Mouse (Mus musculus): ENCODE data around the gene E130114P18Rik. TPM values are rescaled to one million over a fixed set of nuclear protein-coding genes. Genes with fewer than 3 reads are reported as not detected.

The E130114P18Rik gene
- polyA plus RNA-seq (2015; fragmentation: Nextera tagmentation; extraction: Ambion mirVana), result 34.2 and 37.0 TPM in 2 replicates

- Histone ChIP-seq H3K4me3 (peak within 1 kb of the TSS; percentile 89), H3K4me2 (peak within 1 kb of the TSS; percentile 88), H3K27ac (peak within 1 kb of the TSS; percentile 94), H3K9me3 (no peaks in the 10 kb centered on the region), H3K27me3 (peaks cover 31% of the 10 kb centered on the region), H3K9ac (peak within 1 kb of the TSS; percentile 90), H3K4me1 (replicated peaks) (peaks cover 33% of the 10 kb centered on the region), H3K36me3 (no peaks in the 10 kb centered on the region)
- 1% methylated on average over 35 of the region's 37 CpGs for WGBS
- peak; percentile 84 for ATAC-seq (ENCODE audit: low FRiP score)
Observed at GRCm38 (mm10) chr4:97777706-97778176, at the start of gene E130114P18Rik. Gene E130114P18Rik (minus strand): TSS chr4:97778078.

GRCm38 (mm10) chr4:97827115-97827514 is 49.2 kb upstream of the E130114P18Rik start:
- H3K4me1 ChIP-seq (replicated peaks), result peaks cover 46% of the 10 kb centered on the region
- no peaks in the 10 kb centered on the region for H3K9me3 ChIP-seq
- no peak for ATAC-seq (ENCODE audit: low FRiP score)
- no peak overlapping the region for H3K4me3 ChIP-seq
- H3K4me2 ChIP-seq, result no peak overlapping the region
- H3K36me3 ChIP-seq, result no peaks in the 10 kb centered on the region
- WGBS, result 68% methylated on average over 6 of the region's 6 CpGs
- no peaks in the 10 kb centered on the region for H3K27me3 ChIP-seq
- H3K9ac ChIP-seq, result no peak overlapping the region
- H3K27ac ChIP-seq, result 0 out of 2 replicates have a peak overlapping the region, but pooled peaks have one; percentile 18

DNA sequence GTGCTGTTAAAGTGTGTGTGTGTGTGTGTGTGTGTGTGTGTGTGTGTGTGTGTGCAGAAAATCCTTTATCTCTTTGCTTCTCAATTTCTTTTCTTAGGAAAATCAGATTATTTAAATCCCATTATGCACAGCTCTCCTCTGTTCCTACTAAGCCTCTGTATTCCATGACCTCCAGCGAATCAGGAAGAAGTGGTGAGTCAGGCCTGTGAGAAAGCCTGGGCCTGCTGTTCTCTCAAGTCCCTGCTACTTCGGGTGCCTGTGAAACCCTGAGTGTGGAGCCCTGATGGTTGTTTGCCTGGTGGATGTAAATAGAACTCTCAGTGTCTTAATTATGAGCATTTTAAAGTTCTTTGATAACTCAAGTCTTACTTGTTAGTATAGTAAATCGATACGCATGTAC is 48.0 kb upstream of the E130114P18Rik start:
- H3K27ac ChIP-seq, result no peak overlapping the region
- H3K36me3 ChIP-seq, result no peaks in the 10 kb centered on the region
- no peak overlapping the region for H3K4me3 ChIP-seq
- no peaks in the 10 kb centered on the region for H3K9me3 ChIP-seq
- H3K27me3 ChIP-seq, result no peaks in the 10 kb centered on the region
- no peak overlapping the region for H3K9ac ChIP-seq
- 71% methylated on average over 4 of the region's 4 CpGs for WGBS
- no peak for ATAC-seq (ENCODE audit: low FRiP score)
- no peak overlapping the region for H3K4me2 ChIP-seq
- peaks cover 48% of the 10 kb centered on the region for H3K4me1 ChIP-seq (replicated peaks)

GRCm38 (mm10) chr4:97825432-97825831 is 47.6 kb upstream of the E130114P18Rik start:
- Histone ChIP-seq H3K9ac (no peak overlapping the region), H3K27me3 (no peaks in the 10 kb centered on the region), H3K4me3 (no peak overlapping the region), H3K36me3 (no peaks in the 10 kb centered on the region), H3K27ac (no peak overlapping the region), H3K4me1 (replicated peaks) (peaks cover 49% of the 10 kb centered on the region), H3K4me2 (no peak overlapping the region), H3K9me3 (no peaks in the 10 kb centered on the region)
- 64% methylated on average over 4 of the region's 4 CpGs for WGBS
- ATAC-seq (ENCODE audit: low FRiP score), result no peak

DNA sequence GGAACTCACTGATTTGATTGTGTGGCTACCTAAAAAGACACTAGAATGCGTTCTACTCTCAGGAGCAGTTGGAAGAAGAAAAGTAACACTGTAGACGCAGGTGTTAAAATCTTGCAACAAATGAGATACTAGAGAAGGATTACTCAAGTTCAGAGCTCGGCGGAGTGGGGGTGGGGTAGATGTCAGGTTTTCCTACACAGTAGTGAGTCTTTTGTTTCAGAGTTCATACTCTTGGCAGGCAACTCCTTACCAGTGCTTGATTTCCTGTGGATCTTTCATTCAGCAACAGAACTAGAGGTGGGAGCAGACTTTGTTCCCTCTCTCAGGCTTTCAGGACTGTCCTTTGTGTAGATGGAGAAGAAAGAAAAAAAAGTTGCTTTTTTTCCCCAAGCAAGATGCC is 46.6 kb upstream of the E130114P18Rik start:
- no peak for ATAC-seq (ENCODE audit: low FRiP score)
- Histone ChIP-seq H3K9me3 (no peaks in the 10 kb centered on the region), H3K27ac (no peak overlapping the region), H3K4me2 (no peak overlapping the region), H3K27me3 (no peaks in the 10 kb centered on the region), H3K4me3 (no peak overlapping the region), H3K4me1 (replicated peaks) (peaks cover 47% of the 10 kb centered on the region), H3K9ac (no peak overlapping the region), H3K36me3 (no peaks in the 10 kb centered on the region)
- 61% methylated on average over 4 of the region's 4 CpGs for WGBS

DNA sequence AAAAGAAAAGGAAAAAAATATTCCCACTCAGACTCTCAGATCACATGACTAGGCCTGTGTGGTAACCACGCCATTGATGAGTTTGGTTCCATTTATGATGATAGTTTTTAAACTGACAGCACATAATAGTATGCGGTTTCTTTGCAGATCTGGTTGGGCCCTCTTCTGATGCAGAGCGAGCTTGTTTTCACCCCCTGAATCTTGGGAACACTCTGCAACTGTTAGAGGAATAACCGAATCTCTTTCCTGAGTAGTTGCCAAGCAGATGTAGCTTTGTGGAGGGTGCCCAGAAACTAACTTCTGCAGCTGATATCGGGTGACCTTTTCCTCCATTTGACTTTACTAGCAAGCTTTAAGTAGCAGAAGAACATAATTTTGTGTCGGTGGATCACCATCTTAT is 45.6 kb upstream of the E130114P18Rik start:
- WGBS, result 89% methylated on average over 6 of the region's 6 CpGs
- no peak overlapping the region for H3K27ac ChIP-seq
- H3K9ac ChIP-seq, result no peak overlapping the region
- H3K4me1 ChIP-seq (replicated peaks), result peaks cover 43% of the 10 kb centered on the region
- ATAC-seq (ENCODE audit: low FRiP score), result no peak
- H3K36me3 ChIP-seq, result no peaks in the 10 kb centered on the region
- no peak overlapping the region for H3K4me2 ChIP-seq
- H3K27me3 ChIP-seq, result no peaks in the 10 kb centered on the region
- no peaks in the 10 kb centered on the region for H3K9me3 ChIP-seq
- no peak overlapping the region for H3K4me3 ChIP-seq

DNA sequence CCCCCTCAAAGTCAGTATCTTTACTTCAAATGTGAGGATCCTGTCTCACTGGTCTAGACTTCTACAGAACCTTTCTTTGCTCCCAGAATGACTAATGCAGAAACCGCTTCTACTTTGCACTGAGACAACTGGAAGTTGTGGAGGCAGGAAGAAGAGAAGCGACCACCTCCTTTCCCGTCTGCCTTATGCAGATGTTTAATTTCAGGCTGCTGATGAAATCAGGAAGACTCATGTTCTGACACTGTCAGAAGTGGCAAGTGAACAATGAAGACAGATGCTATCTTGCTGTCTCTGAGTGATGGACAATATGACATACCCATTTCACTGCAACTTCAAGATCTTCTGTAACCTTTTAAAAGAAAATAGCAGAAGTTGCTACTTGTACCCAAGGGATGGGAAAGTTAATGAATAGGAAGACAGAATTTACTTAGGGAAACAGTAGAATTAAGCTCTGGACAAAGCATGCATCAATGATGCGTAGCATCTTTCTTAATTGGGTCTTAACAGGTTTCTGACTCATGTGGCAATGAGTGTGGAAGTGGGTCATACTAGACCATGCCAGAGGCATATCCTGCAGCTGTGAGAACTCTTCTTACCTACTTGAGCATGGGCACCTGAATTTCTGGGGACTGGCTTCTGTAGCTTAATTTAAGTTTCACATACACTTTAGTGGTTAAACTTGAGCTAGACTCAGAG is 43.8 kb upstream of the E130114P18Rik start:
- ATAC-seq (ENCODE audit: low FRiP score), result no peak
- peaks cover 33% of the 10 kb centered on the region for H3K4me1 ChIP-seq (replicated peaks)
- H3K4me2 ChIP-seq, result no peak overlapping the region
- no peak overlapping the region for H3K4me3 ChIP-seq
- no peaks in the 10 kb centered on the region for H3K36me3 ChIP-seq
- H3K9ac ChIP-seq, result no peak overlapping the region
- H3K9me3 ChIP-seq, result no peaks in the 10 kb centered on the region
- no peaks in the 10 kb centered on the region for H3K27me3 ChIP-seq
- 91% methylated on average over 4 of the region's 4 CpGs for WGBS
- no peak overlapping the region for H3K27ac ChIP-seq

- Histone ChIP-seq H3K36me3 (no peaks in the 10 kb centered on the region), H3K4me2 (no peak overlapping the region), H3K27me3 (no peaks in the 10 kb centered on the region), H3K9me3 (no peaks in the 10 kb centered on the region), H3K9ac (no peak overlapping the region), H3K27ac (no peak overlapping the region), H3K4me3 (no peak overlapping the region), H3K4me1 (replicated peaks) (peaks cover 25% of the 10 kb centered on the region)
- WGBS, result 85% methylated on average over 4 of the region's 4 CpGs
- ATAC-seq (ENCODE audit: low FRiP score), result no peak
Observed at GRCm38 (mm10) chr4:97820474-97821259, 42.8 kb upstream of the E130114P18Rik start.

- 84% methylated on average over 8 of the region's 8 CpGs for WGBS
- Histone ChIP-seq H3K27ac (no peak overlapping the region), H3K9me3 (no peaks in the 10 kb centered on the region), H3K9ac (no peak overlapping the region), H3K4me2 (no peak overlapping the region), H3K27me3 (no peaks in the 10 kb centered on the region), H3K4me3 (no peak overlapping the region), H3K4me1 (replicated peaks) (peaks cover 15% of the 10 kb centered on the region), H3K36me3 (no peaks in the 10 kb centered on the region)
- no peak for ATAC-seq (ENCODE audit: low FRiP score)
Observed at GRCm38 (mm10) chr4:97819101-97819500, 41.2 kb upstream of the E130114P18Rik start.

GRCm38 (mm10) chr4:97818498-97818897 is 40.6 kb upstream of the E130114P18Rik start:
- no peak for ATAC-seq (ENCODE audit: low FRiP score)
- no peak overlapping the region for H3K27ac ChIP-seq
- no peaks in the 10 kb centered on the region for H3K36me3 ChIP-seq
- peaks cover 14% of the 10 kb centered on the region for H3K4me1 ChIP-seq (replicated peaks)
- H3K9me3 ChIP-seq, result no peaks in the 10 kb centered on the region
- H3K4me3 ChIP-seq, result no peak overlapping the region
- H3K4me2 ChIP-seq, result no peak overlapping the region
- H3K27me3 ChIP-seq, result no peaks in the 10 kb centered on the region
- WGBS, result 75% methylated on average over 3 of the region's 3 CpGs
- no peak overlapping the region for H3K9ac ChIP-seq

DNA sequence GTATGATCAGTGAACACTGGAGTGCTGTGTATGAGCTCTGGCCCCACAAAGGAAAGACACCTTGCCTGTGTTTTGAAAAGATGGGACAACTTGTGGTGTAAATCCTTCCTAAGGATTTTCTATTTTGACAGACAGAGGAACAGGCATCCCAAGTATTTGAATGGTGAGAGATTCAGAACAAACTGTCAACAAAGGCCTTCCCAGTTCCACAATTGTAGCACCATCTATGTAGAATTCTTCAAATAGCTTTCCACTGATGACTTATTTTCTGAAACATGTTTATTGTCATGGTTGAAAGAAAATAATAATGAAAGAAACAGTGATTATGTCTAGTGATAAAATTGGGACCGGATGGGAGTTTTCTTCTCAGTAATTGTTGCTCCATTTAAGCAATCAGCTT is 39.9 kb upstream of the E130114P18Rik start:
- ATAC-seq (ENCODE audit: low FRiP score), result no peak
- 88% methylated on average over 1 of the region's 1 CpGs for WGBS
- Histone ChIP-seq H3K36me3 (no peaks in the 10 kb centered on the region), H3K4me3 (no peak overlapping the region), H3K9me3 (no peaks in the 10 kb centered on the region), H3K4me1 (replicated peaks) (peaks cover 7% of the 10 kb centered on the region), H3K27ac (no peak overlapping the region), H3K4me2 (no peak overlapping the region), H3K27me3 (no peaks in the 10 kb centered on the region), H3K9ac (no peak overlapping the region)

- no peak for ATAC-seq (ENCODE audit: low FRiP score)
- H3K4me1 ChIP-seq (replicated peaks), result peaks cover 7% of the 10 kb centered on the region
Observed at GRCm38 (mm10) chr4:97816753-97817152, 38.9 kb upstream of the E130114P18Rik start.

More at GRCm38 (mm10) chr4:97816753-97817152, 38.9 kb upstream of the E130114P18Rik start:
- H3K4me2 ChIP-seq, result no peak overlapping the region
- no peaks in the 10 kb centered on the region for H3K9me3 ChIP-seq
- no peaks in the 10 kb centered on the region for H3K36me3 ChIP-seq
- H3K9ac ChIP-seq, result no peak overlapping the region
- no peak overlapping the region for H3K27ac ChIP-seq
- no peak overlapping the region for H3K4me3 ChIP-seq
- 85% methylated on average over 3 of the region's 3 CpGs for WGBS
- no peaks in the 10 kb centered on the region for H3K27me3 ChIP-seq

Measured in hindbrain, embryonic 13.5 days (tissue).